Mouse (Mus musculus): ENCODE data around the gene Fam107b.

Fam107b gene

DNA sequence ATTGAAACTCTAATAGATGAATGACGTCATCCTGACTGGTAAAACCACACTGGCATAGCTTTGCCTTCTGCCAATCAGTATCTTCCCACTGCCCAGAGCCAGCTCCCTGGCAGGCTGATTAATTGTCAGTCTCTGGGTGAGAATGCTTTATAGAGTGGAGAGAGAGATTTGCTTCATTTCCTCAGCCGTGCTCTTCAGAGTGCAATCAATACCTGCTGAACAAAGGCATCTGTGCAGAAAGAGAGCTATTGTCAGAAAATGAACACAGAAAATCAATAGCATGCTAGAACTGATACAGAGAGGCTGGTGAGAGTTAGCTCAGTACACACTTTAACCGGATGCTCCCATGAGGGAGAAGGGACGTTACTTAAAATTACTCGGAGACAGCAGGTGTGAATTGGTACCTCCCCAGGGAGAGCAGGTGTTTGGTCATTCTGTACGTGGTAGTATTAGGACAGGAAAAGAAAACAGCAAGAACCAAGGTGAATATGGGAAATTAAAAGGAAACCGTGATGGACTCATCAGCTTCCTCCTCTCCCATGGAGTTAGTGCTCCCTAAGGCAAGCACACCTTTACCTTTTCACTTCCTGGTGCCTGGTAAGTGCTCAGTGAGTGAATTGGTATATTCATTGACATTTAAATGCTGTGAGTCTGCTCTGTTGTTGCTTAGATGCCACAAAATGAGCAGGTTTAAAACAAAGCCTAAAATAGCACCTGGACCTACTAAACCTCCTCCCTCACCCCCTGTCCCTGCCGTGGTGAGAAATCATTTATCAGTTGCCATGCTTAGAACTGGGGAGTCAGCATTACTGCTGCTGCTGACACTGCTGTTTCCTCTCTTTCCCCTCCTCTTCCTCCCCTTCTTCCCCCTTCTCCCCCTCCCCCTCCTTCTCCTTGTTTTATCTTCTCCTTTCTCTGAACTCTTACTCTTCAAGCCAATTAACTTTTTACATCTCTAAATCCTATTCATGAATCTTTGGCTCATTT is 38.9 kb downstream of the Fam107b start:
- in situ Hi-C loops (cut with MseI, MboI), result no loop called here

GRCm38 (mm10) chr2:3618446-3618845 is 48.2 kb downstream of the Fam107b start:
- in situ Hi-C loops (cut with MseI, MboI), result no loop called here

GRCm38 (mm10) chr2:3621568-3621967 is 51.3 kb downstream of the Fam107b start:
- in situ Hi-C loops (cut with MseI, MboI), result no loop called here

DNA sequence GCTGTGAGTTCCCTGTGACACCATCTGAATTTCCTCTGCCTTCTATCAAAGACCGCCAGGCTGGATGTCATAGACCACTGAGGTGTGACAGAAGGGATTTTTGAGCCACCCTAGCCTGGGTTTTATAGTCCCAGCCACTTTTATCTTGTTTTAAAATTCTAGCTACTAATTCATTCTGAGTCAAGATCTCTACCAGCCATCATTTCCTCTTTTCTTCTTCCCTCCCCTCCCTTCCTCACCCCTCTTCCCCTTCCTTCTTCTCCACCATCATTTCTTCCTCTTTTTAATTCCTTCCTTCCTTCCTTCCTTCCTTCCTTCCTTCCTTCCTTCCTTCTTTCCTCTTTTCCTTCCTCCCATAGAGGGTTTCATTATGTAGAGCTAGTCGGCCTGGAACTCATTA is 51.9 kb downstream of the Fam107b start:
- in situ Hi-C loops (cut with MseI, MboI), result no loop called here

DNA sequence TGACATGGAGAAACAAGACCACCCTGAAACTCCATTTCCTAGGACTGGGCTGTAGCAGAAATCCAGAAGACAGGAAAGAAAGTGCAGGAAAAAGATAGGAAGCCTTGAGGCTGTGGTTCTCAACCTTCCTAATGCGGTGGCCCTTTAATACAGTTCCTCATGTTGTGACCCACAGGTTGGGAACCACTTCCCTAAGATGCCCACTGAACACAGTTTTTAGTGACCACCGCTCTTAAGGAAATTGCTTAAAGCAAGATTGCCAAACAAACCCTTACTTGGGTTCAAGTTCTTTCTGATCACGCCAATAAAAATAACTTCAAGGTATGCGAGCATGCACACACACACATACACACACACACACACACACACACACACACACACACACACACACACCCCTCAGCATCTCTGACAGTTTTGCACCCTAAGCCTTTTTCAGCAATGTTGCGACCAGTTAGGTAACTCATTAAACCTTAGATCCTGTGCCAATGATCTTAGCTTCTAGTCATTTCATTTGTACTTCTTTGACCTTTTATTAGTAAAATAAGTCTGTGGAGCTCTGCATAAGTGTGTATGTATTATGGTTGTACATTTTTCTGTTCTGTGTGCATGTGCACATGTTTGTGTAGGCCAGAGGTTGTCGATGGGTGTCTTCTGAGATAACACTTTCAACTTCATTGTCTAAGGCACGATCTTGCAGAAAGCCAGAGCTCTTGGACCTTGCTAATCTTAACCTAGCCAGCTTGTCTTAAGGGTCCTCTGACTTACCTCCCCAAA is 53.1 kb downstream of the Fam107b start:
- in situ Hi-C loops (cut with MseI, MboI), result no loop called here

DNA sequence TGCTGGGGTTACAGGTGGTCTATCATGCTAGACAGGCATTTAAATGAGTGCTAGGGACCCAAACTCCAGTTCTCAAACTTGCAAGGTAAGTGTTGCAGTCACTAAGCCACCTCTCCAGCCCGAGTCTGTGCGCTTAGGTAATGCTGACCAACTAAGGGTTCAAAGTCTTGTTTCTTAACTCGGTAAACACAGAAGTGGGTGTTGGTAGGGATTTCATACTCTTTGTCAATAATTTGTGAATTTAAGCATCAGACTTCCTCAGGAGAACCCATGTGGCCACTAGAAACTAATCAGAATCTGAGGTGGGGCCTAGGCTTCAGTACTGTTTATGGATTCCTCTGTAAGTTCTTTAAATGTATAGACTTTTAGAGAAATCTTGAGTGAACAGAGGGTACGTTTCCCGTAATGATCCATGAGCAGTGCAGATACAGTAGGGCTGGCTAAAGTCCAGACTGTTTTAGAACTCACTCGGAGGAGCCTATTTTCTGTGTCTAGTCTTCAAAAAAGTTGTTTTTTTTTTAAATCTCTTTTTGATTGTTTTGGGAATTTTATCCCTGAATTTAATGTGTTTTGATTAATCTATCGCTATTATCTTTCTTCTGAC is 53.8 kb downstream of the Fam107b start:
- in situ Hi-C loops (cut with MseI, MboI), result no loop called here

- in situ Hi-C loops (cut with MseI, MboI), result no loop called here
These were observed 58.8 kb downstream of the Fam107b start for GRCm38 (mm10) chr2:3629096-3629495.

DNA sequence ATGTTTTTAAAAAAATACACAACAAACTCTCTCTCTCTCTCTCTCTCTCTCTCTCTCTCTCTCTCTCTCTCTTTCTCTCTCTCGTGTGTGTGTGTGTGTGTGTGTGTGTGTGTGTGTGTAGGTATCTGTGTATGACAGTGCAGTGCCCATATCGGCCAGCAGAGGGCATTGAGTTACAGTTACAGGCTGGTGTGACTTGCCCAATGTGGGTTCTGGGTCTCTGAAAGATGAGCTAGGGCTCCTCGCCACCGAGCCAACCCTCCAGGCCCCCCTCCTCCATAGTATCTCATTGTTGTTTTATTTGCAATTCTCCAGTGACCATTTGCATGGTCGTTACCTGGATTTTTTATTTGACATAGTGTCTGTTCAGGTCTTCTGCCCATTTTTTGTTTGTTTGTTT is 59.5 kb downstream of the Fam107b start:
- in situ Hi-C loops (cut with MseI, MboI), result no loop called here

- in situ Hi-C loops (cut with MseI, MboI), result no loop called here
These were observed 60.6 kb downstream of the Fam107b start for GRCm38 (mm10) chr2:3630769-3631477.

DNA sequence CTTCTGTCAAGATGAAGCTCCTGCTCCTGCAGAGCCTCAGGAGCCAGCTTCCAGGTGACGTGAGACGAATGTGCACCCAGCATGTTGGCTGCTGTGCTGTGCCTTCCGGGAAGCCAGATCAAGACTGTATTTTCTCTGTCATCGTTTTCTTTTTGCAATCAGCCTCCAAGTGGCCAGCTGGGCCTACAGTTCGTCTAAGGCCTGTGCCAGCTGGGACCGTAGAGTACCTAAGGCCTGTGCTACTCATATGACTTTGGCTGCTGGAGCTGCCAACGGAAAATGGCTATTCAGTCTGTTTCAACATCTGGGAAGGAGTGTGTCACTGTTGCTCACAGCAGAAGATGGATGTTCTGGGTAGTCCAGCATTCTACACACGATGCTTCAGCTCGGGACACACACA is 62.8 kb downstream of the Fam107b start:
- in situ Hi-C loops (cut with MseI, MboI), result no loop called here

GRCm38 (mm10) chr2:3636771-3637170 is 66.5 kb downstream of the Fam107b start:
- in situ Hi-C loops (cut with MseI, MboI), result no loop called here

- in situ Hi-C loops (cut with MseI, MboI), result no loop called here
These were observed 70.9 kb downstream of the Fam107b start for GRCm38 (mm10) chr2:3641001-3641770.

DNA sequence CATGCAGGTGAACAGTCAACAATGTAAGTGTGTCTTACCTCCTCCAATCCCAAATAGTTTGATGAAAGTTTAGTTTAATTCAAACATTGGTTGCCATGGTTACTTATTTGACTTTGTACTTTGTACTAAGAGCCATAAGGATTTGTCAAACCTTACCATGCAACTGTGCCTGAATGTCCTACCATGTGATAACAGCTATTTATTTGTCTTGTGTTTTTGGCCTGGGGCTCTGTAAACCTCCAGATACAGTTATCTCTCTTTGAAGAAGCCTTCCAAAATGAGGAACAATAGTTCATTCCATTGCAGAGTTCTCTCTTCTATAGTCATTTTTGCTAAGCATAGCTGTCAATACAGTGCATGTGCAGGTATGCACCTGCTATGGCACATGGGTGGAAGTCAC is 72.7 kb downstream of the Fam107b start:
- in situ Hi-C loops (cut with MseI, MboI), result no loop called here

GRCm38 (mm10) chr2:3645741-3646140 is 75.5 kb downstream of the Fam107b start:
- in situ Hi-C loops (cut with MseI, MboI), result no loop called here

GRCm38 (mm10) chr2:3649171-3649570 is 78.9 kb downstream of the Fam107b start:
- in situ Hi-C loops (cut with MseI, MboI), result no loop called here

- in situ Hi-C loops (cut with MseI, MboI), result no loop called here
These were observed 84.3 kb downstream of the Fam107b start for GRCm38 (mm10) chr2:3654606-3655005.

- in situ Hi-C loops (cut with MseI, MboI), result no loop called here
These were observed 85.8 kb downstream of the Fam107b start for GRCm38 (mm10) chr2:3656091-3656490.

DNA sequence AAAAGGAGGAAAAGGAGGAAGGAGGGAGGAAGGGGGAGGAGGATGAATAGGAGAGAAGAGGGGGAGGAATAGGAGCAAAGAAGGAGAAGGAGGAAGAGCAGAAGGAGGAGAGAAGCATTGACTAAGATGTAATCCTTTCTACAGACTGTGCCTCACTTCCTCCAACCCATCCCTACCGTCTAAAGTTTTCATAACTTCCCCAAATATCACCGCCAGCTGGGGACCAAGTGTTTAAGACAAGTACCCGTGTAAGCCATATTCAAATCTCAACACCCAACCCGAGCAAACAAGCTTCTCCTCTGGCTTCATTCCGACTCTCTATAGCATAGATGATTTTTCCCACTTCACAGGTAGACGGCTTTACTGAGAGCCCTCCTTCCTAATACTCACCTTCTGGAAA is 86.5 kb downstream of the Fam107b start:
- in situ Hi-C loops (cut with MseI, MboI), result no loop called here

GRCm38 (mm10) chr2:3657376-3657775 is 87.1 kb downstream of the Fam107b start:
- in situ Hi-C loops (cut with MseI, MboI), result no loop called here

DNA sequence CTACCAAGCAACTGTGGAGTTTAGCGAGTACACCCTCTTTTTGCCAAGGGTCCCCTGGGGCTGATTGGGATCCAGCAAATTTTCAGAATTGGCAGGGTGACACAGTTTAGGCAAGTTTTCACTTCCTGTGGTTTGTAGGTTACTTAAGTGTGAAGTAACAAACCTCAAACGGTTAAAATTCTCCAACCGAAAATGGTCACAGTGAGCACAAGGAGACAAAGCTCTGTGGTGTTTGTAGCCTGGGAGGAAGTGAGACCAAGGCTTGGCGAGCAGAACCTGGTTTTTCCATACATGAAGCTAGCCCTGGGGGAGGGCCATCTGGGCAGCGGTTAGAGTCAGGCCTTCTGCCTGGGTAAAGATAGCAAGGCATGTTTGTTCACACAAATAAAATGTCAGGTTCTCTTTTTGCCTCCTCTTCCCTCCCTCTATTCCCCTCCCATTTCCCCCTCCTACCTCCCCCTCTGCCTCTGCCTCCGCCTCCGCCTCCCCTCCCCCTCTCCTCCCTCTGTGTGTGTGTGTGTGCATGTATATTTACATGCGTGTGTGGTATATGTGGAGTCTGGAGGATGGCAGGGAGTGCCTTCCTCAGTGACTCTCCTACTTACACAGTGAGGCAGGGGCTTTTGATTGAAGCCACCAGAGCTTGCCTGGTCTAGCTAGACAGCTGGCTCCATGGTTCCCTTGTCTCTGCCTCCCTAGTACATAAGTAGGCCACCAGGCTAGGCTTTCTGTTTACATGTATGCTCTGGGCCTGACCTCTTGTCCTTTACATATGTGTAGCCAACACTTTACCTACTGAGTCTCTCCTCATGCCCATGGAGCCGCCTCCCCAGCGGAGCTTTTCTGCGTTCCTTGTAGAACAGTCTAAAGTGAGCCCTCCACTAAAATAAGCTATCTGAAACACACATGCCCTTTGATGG is 87.8 kb downstream of the Fam107b start:
- in situ Hi-C loops (cut with MseI, MboI), result no loop called here

Measured in mouse trophoblast stem cell (cell line).